Mouse (Mus musculus): Measurements from ENCODE around the gene A430005L14Rik. TPM values are rescaled to one million over a fixed set of nuclear protein-coding genes. Genes with fewer than 3 reads are reported as not detected.

A430005L14Rik gene
- total and polyA plus RNA-seq, 3 experiments: 14.1 to 16.2 (median 15.5) TPM

DNA sequence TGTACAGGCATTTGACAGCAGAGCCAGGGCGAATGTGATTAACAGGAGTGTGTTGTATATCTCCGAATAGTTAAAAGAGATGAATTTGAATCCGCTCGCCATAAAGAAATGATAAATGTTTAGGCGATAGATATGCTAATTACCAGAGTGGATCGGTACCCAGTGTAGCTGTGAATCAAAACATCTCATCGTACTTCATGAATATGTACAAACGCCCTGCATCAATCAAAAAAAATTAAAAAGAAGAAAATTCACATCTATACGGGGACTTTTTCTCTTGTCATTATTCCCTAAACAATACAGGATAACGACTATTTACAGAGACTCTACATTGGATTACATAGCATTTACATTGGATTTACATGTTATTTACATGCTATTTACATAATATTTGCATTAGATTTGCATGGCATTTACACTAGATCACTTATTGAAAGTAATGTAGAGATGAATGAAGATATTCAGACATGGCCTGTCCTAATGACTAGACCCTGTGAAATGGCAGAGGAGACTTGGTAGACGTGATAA is 28.2 kb upstream of the A430005L14Rik start:
- WGBS: 82% methylated on average over 11 of the region's 11 CpGs
- Histone ChIP-seq H3K4me1 (ENCODE audit: control insufficient read depth, insufficient read depth, low read length) (no peaks in the 10 kb centered on the region), H3K79me2 (replicated peaks; ENCODE audit: control insufficient read depth, insufficient read depth, low read length) (no peaks in the 10 kb centered on the region), H3K9ac (ENCODE audit: low read depth, low read length) (no peak overlapping the region), H3K27me3 (ENCODE audit: control insufficient read depth, insufficient read depth, low read length) (no peaks in the 10 kb centered on the region), H3K36me3 (ENCODE audit: control insufficient read depth, insufficient read depth, low read length) (no peaks in the 10 kb centered on the region), H3K27ac (no peak overlapping the region), H3K4me3 (no peak overlapping the region)
- TF ChIP-seq CTCF (IDR thresholded peaks at IDR 0.05) (no peak), EP300 (IDR thresholded peaks at IDR 0.05; ENCODE audit: insufficient read depth, low read depth, low read length) (no peak), POLR2A (IDR thresholded peaks at IDR 0.05; ENCODE audit: insufficient read depth, low read depth, low read length) (no peak)
- intact Hi-C loops (cut with DNase I): no loop called here
- no peak for DNase-seq

- DNase-seq: no peak
- no peak for TF ChIP-seq EP300 (IDR thresholded peaks at IDR 0.05; ENCODE audit: insufficient read depth, low read depth, low read length)
- no peak for TF ChIP-seq CTCF (IDR thresholded peaks at IDR 0.05)
- no peak for TF ChIP-seq POLR2A (IDR thresholded peaks at IDR 0.05; ENCODE audit: insufficient read depth, low read depth, low read length)
- Histone ChIP-seq H3K36me3 (ENCODE audit: control insufficient read depth, insufficient read depth, low read length) (no peaks in the 10 kb centered on the region), H3K27ac (no peak overlapping the region), H3K4me3 (no peak overlapping the region), H3K9ac (ENCODE audit: low read depth, low read length) (no peak overlapping the region), H3K4me1 (ENCODE audit: control insufficient read depth, insufficient read depth, low read length) (no peaks in the 10 kb centered on the region), H3K79me2 (replicated peaks; ENCODE audit: control insufficient read depth, insufficient read depth, low read length) (no peaks in the 10 kb centered on the region), H3K27me3 (ENCODE audit: control insufficient read depth, insufficient read depth, low read length) (no peaks in the 10 kb centered on the region)
- WGBS: 50% methylated on average over 10 of the region's 10 CpGs
- intact Hi-C loops (cut with DNase I): no loop called here
Measured at GRCm38 (mm10) chr4:153929425-153929824, 27.6 kb upstream of the A430005L14Rik start.

DNA sequence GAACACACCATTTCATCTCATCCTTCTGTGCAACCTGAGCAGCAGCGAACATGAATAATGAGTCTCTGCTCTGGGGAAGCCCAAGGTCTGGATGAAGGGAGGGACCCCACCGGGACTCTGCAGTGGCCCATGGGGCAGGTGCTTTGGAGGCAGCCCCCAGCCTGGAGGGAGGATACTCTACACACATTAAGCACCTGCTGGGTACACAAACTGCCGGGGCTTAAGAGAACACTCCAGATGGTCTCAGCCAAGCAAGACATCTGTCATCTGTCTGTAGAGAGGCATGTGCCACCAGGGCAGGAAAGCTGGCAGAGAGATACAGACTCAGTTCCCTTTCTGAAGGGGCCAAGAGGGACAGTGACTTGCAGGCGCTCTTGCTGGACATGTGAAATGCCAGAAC is 27.1 kb upstream of the A430005L14Rik start:
- TF ChIP-seq POLR2A (IDR thresholded peaks at IDR 0.05; ENCODE audit: insufficient read depth, low read depth, low read length) (no peak), EP300 (IDR thresholded peaks at IDR 0.05; ENCODE audit: insufficient read depth, low read depth, low read length) (no peak), CTCF (IDR thresholded peaks at IDR 0.05) (no peak)
- no peak overlapping the region for H3K9ac ChIP-seq (ENCODE audit: low read depth, low read length)
- no peak overlapping the region for H3K4me3 ChIP-seq
- no peak overlapping the region for H3K27ac ChIP-seq
- 67% methylated on average over 4 of the region's 4 CpGs for WGBS
- DNase-seq: no peak
- H3K27me3 ChIP-seq (ENCODE audit: control insufficient read depth, insufficient read depth, low read length): no peaks in the 10 kb centered on the region
- H3K4me1 ChIP-seq (ENCODE audit: control insufficient read depth, insufficient read depth, low read length): no peaks in the 10 kb centered on the region
- no peaks in the 10 kb centered on the region for H3K36me3 ChIP-seq (ENCODE audit: control insufficient read depth, insufficient read depth, low read length)
- H3K79me2 ChIP-seq (replicated peaks; ENCODE audit: control insufficient read depth, insufficient read depth, low read length): no peaks in the 10 kb centered on the region
- intact Hi-C loops (cut with DNase I): no loop called here

- Histone ChIP-seq H3K9ac (ENCODE audit: low read depth, low read length) (no peak overlapping the region), H3K27ac (no peak overlapping the region), H3K27me3 (ENCODE audit: control insufficient read depth, insufficient read depth, low read length) (no peaks in the 10 kb centered on the region), H3K4me1 (ENCODE audit: control insufficient read depth, insufficient read depth, low read length) (no peaks in the 10 kb centered on the region), H3K36me3 (ENCODE audit: control insufficient read depth, insufficient read depth, low read length) (no peaks in the 10 kb centered on the region), H3K4me3 (no peak overlapping the region), H3K79me2 (replicated peaks; ENCODE audit: control insufficient read depth, insufficient read depth, low read length) (no peaks in the 10 kb centered on the region)
- 49% methylated on average over 4 of the region's 4 CpGs for WGBS
- intact Hi-C loops (cut with DNase I): loop anchor here (2.0 to 5.0 kb wide), 2 partner anchors 766 to 1318 kb away; no protein-coding TSS in a partner anchor
- TF ChIP-seq EP300 (IDR thresholded peaks at IDR 0.05; ENCODE audit: insufficient read depth, low read depth, low read length) (no peak), CTCF (IDR thresholded peaks at IDR 0.05) (peak; percentile 67), POLR2A (IDR thresholded peaks at IDR 0.05; ENCODE audit: insufficient read depth, low read depth, low read length) (no peak)
- peak in 1 of 2 experiments; percentile 36 for DNase-seq
Measured at GRCm38 (mm10) chr4:153943243-153943642, 13.8 kb upstream of the A430005L14Rik start.

- TF ChIP-seq CTCF (IDR thresholded peaks at IDR 0.05): no peak
- TF ChIP-seq EP300 (IDR thresholded peaks at IDR 0.05; ENCODE audit: insufficient read depth, low read depth, low read length): no peak
- no peak for TF ChIP-seq POLR2A (IDR thresholded peaks at IDR 0.05; ENCODE audit: insufficient read depth, low read depth, low read length)
- intact Hi-C loops (cut with DNase I): loop anchor here (5.0 kb wide), 1 partner anchor 767 kb away; no protein-coding TSS in a partner anchor
- DNase-seq: no peak
- Histone ChIP-seq H3K4me1 (ENCODE audit: control insufficient read depth, insufficient read depth, low read length) (no peaks in the 10 kb centered on the region), H3K79me2 (replicated peaks; ENCODE audit: control insufficient read depth, insufficient read depth, low read length) (no peaks in the 10 kb centered on the region), H3K27ac (no peak overlapping the region), H3K4me3 (no peak overlapping the region), H3K9ac (ENCODE audit: low read depth, low read length) (no peak overlapping the region), H3K27me3 (ENCODE audit: control insufficient read depth, insufficient read depth, low read length) (no peaks in the 10 kb centered on the region), H3K36me3 (ENCODE audit: control insufficient read depth, insufficient read depth, low read length) (no peaks in the 10 kb centered on the region)
- 29% methylated on average over 6 of the region's 6 CpGs for WGBS
Measured at GRCm38 (mm10) chr4:153944261-153944660, 12.8 kb upstream of the A430005L14Rik start.

DNA sequence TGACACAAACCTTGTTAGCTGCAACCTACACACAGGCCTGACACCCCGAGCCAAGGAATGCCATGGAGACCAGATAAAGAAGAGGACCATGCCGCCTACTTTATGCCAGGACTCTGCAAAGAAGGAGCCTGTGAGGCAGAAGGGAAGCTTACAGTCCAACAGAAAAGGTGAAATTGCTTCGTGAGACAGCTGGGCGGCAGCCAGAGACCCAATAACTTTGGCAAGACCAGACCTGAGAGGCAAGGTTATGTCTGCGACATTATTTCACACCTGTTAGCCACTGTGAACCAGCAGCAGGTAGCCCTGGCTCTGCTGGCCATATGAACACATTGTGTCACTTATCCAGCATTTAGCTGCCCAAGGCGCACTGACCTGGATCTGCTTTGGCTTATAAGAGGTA is 11.3 kb upstream of the A430005L14Rik start:
- H3K27me3 ChIP-seq (ENCODE audit: control insufficient read depth, insufficient read depth, low read length): no peaks in the 10 kb centered on the region
- no peaks in the 10 kb centered on the region for H3K79me2 ChIP-seq (replicated peaks; ENCODE audit: control insufficient read depth, insufficient read depth, low read length)
- no peak overlapping the region for H3K27ac ChIP-seq
- no peak for DNase-seq
- TF ChIP-seq CTCF (IDR thresholded peaks at IDR 0.05) (no peak), EP300 (IDR thresholded peaks at IDR 0.05; ENCODE audit: insufficient read depth, low read depth, low read length) (no peak), POLR2A (IDR thresholded peaks at IDR 0.05; ENCODE audit: insufficient read depth, low read depth, low read length) (no peak)
- no peak overlapping the region for H3K4me3 ChIP-seq
- no peaks in the 10 kb centered on the region for H3K36me3 ChIP-seq (ENCODE audit: control insufficient read depth, insufficient read depth, low read length)
- WGBS: 63% methylated on average over 6 of the region's 6 CpGs
- no peaks in the 10 kb centered on the region for H3K4me1 ChIP-seq (ENCODE audit: control insufficient read depth, insufficient read depth, low read length)
- H3K9ac ChIP-seq (ENCODE audit: low read depth, low read length): no peak overlapping the region
- intact Hi-C loops (cut with DNase I): no loop called here
